Mouse (Mus musculus) left cerebral cortex, adult 2 months (tissue): ENCODE measurements around the gene Usp46. TPM values are rescaled to one million over a fixed set of nuclear protein-coding genes. Genes with fewer than 3 reads are reported as not detected.

ENCODE experiments used
- DNase-seq, 2 experiments: peaks; one replicate each; pipeline ENCODE4 v3.0.0; 2021 to 2022; ENCODE audit warnings: low spot score in 2 of 2, mixed read lengths in 1 of 2; ENCODE audit errors: extremely low spot score in 1 of 2
- H3K27ac ChIP-seq: fragments of 200-600 bp; 2 replicates; pipeline ENCODE4 v1.8.1; 2022
- H3K4me3 ChIP-seq: fragments of 200-600 bp; 2 replicates; pipeline ENCODE4 v1.8.1; 2022
- CTCF ChIP-seq: fragments of 200-600 bp; IDR thresholded peaks from 2 replicates; pipeline ENCODE4 v1.8.1; 2022; ENCODE audit warnings: antibody characterized with exemption, mild to moderate bottlenecking, moderate library complexity
- intact Hi-C: fragments of 180-260 bp; cut with DNase I; formaldehyde crosslinking; loops from one replicate; pipeline ENCODE4 v1.15.1; 2025
- long read RNA-seq, 2 experiments: library from polyadenylated mRNA; stranded (forward); transcript quantifications; one replicate each; pipeline ENCODE4 v2.0.0; 2021; ENCODE audit warnings: borderline mapping rate in 2 of 2
- total RNA-seq, 2 experiments: library from RNA; stranded (reverse); gene quantifications; 2 replicates each; pipeline ENCODE4 v1.2.3; 2021

The Usp46 gene
- total RNA-seq, result 100 to 1,000 TPM; 129 to 130 TPM
- long read RNA-seq, experiment 1, full-length matches to known transcripts, result 116 of 137 reads
- long read RNA-seq, experiment 1, partial matches to known transcripts, result 5 of 137 reads
- long read RNA-seq, experiment 1, other reads (novel, unspliced or antisense), result 16 of 137 reads
- long read RNA-seq, experiment 2, full-length matches to known transcripts, result 73 of 85 reads
- long read RNA-seq, experiment 2, partial matches to known transcripts, result 4 of 85 reads
- long read RNA-seq, experiment 2, other reads (novel, unspliced or antisense), result 8 of 85 reads

DNA sequence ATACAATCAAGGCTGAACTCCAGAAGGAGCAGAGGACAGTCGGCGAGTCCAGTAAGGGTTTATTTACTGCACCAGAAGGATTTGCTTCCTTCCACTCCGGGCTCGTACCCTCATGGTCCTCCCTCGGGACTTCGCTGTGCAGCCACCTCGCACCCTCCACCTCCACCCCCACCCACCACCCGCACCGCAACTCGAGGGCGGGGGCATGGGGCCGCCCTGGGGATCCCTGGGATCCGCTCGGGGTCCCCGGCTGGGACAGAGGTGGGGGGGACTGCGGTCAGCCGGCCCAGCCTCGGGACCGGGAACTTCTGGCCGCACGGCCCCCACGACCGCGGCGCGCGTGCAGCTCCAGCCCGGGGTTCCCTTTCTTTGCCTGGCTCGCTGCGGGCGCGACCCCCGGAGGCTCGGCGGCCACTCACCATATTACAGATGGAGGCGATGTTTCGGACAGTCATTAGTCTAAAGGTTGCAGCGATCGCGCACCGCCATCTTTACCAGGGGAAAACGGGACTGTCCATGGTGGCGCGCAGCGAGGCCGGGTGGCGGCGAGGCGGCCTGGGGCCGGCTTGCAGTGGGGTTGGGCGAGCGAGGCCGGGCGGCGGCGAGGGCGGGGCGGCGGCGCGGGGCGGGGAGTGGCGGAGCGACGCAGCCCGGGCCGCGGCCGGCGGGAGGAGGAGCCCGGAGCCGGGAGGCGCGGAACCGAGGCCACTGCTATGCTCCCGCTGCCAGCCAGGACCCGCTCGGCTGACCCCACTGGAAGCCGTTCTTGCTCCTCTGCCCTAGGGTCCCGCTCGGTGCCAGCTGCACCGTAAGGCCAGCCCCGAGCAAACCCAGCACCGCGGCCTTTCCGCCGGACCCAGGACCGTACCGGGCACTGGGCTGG lies at the start of gene Usp46:
TSS of gene Usp46 (minus strand) at position 601 of the 883 bp plus-strand sequence.
- intact Hi-C loops, result loop anchor here (2.0 to 10.0 kb wide), 4 partner anchors 25 to 209 kb away; partner anchors contain the start of gene Rasl11b
- peak; percentile 84 to 86 for DNase-seq

DNA sequence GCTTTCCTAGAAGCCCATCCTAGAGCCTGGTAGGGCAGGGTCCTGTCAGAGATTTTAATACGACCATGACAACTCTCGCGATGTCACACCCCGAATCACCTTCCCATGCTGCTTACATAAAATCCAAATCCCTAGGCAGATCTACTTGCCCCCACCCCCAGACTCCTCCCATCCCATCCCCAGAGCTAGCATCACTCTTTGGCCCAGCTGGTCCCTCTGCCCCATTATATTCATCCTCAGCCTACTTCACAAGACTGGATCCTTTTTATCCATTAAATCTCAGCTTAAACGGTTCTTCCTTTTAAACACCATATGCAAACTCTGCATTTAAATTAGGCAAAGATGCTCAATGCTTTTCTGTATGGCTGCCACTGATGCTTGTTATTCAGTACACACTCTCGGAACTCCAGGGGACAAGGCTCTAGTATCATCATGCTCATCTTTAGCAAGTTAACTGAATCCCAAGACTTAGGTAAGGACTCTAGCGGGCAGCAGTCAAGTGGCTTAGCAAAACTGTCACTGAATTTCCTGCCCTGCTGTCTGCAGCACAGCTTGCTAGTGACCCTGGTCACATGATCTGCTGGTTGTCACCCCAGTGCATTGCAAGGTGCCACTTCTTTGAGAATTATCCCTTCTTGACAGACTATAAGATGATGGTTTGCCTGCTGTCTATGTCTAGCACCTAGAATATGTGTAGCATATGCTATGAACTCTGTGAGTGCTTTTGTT lies 45.9 kb upstream of the Usp46 start:
- no peak for DNase-seq
- Histone ChIP-seq H3K27ac (no peak overlapping the region), H3K4me3 (no peak overlapping the region)
- no peak for TF ChIP-seq CTCF
- intact Hi-C loops, result no loop called here

More for the DNA sequence above, at the start of gene Usp46:
- TF ChIP-seq CTCF, result no peak; the same call in 1 of the 2 replicates
- Histone ChIP-seq H3K4me3 (peak within 1 kb of the TSS; percentile 96), H3K27ac (peak within 1 kb of the TSS; percentile 94)

DNA sequence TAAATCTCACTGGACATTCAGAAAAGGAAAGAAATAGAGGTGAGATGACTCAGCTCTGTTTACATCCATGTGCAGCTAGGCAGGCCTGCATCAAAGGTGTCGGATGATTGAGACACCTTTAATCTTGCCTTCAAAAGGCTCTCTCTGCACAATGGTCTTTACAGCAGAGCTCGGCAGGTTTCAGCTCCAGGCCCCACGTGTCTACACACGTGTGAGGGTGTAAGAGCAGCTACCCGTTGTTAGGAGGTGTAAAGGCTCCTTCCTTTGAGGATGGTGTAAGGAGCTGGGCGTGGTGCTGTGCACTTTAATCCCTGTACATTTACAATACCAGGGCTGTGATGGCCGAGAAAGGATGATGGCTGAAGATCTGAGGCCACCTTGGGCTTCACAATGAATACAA lies 37.2 kb upstream of the Usp46 start:
- TF ChIP-seq CTCF, result no peak
- intact Hi-C loops, result no loop called here
- Histone ChIP-seq H3K27ac (no peak overlapping the region), H3K4me3 (no peak overlapping the region)
- DNase-seq, result no peak

DNA sequence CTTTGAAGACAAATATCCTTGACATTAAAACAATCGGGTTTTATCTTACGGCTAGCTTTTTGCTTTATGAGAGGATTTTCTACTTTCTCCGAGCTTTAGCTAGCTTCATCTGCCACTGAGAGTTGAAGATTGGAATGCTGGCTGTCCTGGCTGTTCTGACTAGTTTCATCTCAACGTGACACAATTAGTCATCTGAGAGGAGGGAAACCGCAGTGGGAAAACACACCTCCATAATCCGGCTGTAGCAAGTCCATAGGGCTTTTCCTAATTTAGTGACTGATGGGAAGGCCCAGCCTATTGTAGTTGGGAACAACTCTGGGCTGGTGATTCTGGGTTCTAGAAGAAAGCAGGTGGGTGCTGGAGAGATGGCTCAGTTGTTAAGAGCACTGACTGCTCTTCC lies 33.5 kb upstream of the Usp46 start:
- intact Hi-C loops, result no loop called here
- Histone ChIP-seq H3K4me3 (no peak overlapping the region), H3K27ac (no peak overlapping the region)
- DNase-seq, result no peak
- TF ChIP-seq CTCF, result no peak

DNA sequence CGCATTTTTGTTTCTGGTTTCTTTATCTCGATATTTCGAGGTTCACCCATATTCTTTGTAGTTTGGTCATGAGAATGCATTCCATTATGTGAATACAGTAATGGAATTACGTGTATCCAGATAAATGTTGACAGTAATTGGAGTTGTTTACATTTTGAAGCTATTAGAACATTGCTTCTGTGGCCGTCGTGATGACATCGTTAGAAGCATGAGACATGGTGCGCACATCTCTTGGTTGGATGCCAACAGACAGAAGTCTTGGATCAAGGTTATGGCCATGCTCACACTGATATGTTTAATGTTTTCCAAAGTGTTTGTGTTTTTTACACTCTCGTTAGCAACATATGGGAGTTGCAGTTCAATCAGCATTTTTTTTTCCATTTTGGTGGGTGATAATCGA lies 30.8 kb upstream of the Usp46 start:
- DNase-seq, result no peak
- intact Hi-C loops, result no loop called here
- no peak for TF ChIP-seq CTCF
- no peak overlapping the region for H3K4me3 ChIP-seq
- H3K27ac ChIP-seq, result no peak overlapping the region

DNA sequence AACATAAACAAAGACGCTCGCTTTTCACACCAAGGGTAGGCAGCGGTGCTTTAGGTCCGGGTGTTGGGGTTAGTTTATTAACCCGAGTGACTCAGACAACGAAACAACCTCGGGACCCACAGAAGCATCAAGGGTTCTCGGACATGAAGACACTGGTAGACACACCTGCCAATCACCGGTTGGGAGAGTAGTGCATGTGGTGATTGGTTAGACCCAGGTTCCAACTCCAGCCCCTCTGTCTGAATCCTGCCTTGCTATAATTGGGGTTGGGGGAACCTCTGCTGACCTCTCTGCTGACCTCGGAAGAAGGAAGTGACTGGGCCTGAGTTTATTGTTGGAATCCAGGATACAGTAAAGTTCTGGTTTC lies 29.6 kb upstream of the Usp46 start:
- no peak for TF ChIP-seq CTCF
- intact Hi-C loops, result no loop called here
- no peak overlapping the region for H3K27ac ChIP-seq
- no peak for DNase-seq
- H3K4me3 ChIP-seq, result no peak overlapping the region

DNA sequence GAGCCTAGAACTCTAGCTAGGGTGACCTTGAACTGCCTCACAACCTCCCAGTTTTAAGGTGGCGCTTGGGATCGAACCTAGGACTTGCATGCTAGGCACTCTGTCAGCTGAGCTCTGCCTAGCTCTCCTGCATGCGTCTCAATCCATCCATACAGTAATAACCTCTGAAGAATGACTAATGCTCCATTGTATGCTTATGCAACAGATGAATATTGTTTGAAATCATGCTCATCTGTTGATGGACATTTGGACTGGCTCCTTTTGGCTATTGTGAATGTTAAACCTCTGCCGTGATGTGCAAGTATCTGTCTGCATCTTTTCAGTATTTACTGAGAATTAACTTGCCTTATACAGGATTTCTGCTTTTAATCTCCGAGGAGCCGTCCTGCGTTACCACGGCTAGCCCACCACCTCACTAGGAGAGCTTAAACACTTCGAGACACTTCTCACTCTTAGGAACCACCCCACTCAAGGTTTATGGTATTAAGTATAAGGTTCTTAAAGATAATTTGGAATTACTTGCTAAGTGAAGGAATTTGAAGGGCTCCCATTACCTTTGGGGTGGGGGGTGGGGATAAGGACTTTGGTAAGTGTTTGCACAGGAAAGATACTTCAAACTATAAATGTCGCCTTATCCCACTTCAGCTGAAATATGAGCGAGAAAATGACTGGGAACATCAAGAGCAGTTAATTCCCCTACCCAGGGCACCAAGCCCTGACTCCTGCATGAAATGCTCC lies 29.1 kb upstream of the Usp46 start:
- TF ChIP-seq CTCF, result no peak
- no peak overlapping the region for H3K27ac ChIP-seq
- intact Hi-C loops, result no loop called here
- DNase-seq, result no peak
- H3K4me3 ChIP-seq, result no peak overlapping the region

DNA sequence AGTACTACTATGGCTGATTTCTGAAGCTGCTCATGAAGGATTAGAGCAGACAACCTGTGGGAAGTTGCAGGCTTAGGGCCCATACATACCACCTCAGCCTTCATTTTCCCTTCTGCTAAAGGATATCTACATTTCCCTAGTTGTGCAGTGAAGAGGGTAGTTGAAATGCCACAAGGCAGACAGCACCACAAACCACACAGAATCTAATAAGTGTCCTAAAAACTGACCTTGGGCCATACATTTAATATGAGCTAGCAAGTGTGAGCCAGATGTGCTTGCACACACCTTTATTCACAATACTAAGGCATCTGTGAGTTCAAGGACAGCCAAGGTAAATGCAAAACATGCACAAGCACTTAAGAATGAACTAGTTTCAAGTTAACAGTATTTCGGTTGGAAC lies 27.8 kb upstream of the Usp46 start:
- no peak for TF ChIP-seq CTCF
- intact Hi-C loops, result no loop called here
- H3K27ac ChIP-seq, result no peak overlapping the region
- no peak for DNase-seq
- H3K4me3 ChIP-seq, result no peak overlapping the region

DNA sequence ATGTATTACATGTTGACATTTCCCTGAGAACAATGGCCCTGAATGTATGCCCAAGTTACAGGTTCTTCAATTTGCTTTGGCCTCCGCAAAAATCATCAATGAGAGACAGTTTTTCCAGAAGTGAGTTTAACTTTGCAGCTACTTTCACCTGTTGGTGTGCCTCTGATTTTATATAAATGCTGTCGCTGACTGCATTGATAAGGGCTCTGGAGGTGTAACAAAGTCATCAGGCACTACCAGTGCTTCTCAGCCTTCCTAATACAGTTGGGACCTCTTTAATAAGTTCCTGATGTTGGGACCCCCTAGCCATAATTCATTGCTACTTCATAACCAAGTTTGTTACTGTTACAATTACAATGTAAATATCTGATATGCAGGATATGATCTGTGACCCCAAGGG lies 27.4 kb upstream of the Usp46 start:
- H3K27ac ChIP-seq, result no peak overlapping the region
- H3K4me3 ChIP-seq, result no peak overlapping the region
- TF ChIP-seq CTCF, result no peak
- no peak for DNase-seq
- intact Hi-C loops, result no loop called here

DNA sequence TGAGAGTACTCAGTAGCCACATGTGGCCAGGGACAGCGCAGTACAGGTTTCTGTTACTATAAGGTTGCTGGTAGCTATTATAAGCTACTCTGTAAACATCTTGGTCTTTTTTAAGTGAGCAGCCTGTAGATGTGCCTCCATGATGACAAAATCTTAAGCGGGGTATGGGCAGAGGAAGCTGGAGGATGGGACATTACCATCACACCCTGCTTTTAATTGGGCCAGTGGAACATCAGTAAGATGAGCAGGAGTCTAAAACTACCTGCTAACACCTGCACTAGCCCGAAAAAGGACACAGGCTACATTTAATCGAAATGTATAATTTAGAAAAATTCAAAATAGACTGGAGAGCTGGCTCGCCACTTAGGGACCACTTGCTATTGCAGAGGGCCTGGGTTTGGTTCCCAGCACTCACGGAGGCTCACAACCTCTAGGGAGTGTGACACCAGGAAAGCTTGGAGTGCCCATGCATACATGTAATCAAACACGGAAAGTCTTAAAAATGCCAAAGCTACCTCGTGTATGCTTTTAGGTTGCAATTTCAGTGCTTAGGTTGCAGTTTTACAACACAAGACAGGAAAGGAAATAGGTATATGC lies 26.7 kb upstream of the Usp46 start:
- H3K4me3 ChIP-seq, result no peak overlapping the region

More for the DNA sequence above, 26.7 kb upstream of the Usp46 start:
- no peak for TF ChIP-seq CTCF
- no peak for DNase-seq
- intact Hi-C loops, result loop anchor here (5.0 kb wide), 2 partner anchors 167 to 182 kb away; no protein-coding TSS in a partner anchor
- no peak overlapping the region for H3K27ac ChIP-seq
